Mouse (Mus musculus): ENCODE results near the gene Dhh. TPM values are rescaled to one million over a fixed set of nuclear protein-coding genes. Genes with fewer than 3 reads are reported as not detected.
"Not testable (repeated sequence)": the region's sequence is repeated elsewhere in the genome, so short reads cannot be mapped to it uniquely, and the experiment has no call there.

Gene Dhh
- polyA plus RNA-seq, 1 experiment, result not detected

- H3K9me3 ChIP-seq, result no peaks in the 10 kb centered on the region
- H3K27me3 ChIP-seq (replicated peaks), result no peaks in the 10 kb centered on the region
- peaks cover 23% of the 10 kb centered on the region for H3K36me3 ChIP-seq (replicated peaks; ENCODE audit: low read length)
- no peak for TF ChIP-seq GATA1 (IDR thresholded peaks at IDR 0.05; ENCODE audit: borderline replicate concordance, low read length)
- TF ChIP-seq FLI1 (IDR thresholded peaks at IDR 0.05; ENCODE audit: low read length), result no peak
- H3K4me1 ChIP-seq, result peaks cover 54% of the 10 kb centered on the region
- peak overlapping the region; percentile 59 for H3K4me3 ChIP-seq (replicated peaks)
Observed at GRCm38 (mm10) chr15:98930998-98931397, 32.7 kb upstream of the Dhh start.

- Histone ChIP-seq H3K36me3 (replicated peaks; ENCODE audit: low read length) (peaks cover 23% of the 10 kb centered on the region), H3K4me3 (replicated peaks) (no peak overlapping the region), H3K27me3 (replicated peaks) (no peaks in the 10 kb centered on the region), H3K9me3 (no peaks in the 10 kb centered on the region), H3K4me1 (peaks cover 46% of the 10 kb centered on the region)
- TF ChIP-seq GATA1 (IDR thresholded peaks at IDR 0.05; ENCODE audit: borderline replicate concordance, low read length), result no peak
- no peak for TF ChIP-seq FLI1 (IDR thresholded peaks at IDR 0.05; ENCODE audit: low read length)
Observed at GRCm38 (mm10) chr15:98930017-98930734, 31.8 kb upstream of the Dhh start.

GRCm38 (mm10) chr15:98928598-98929240, 30.4 kb upstream of the Dhh start:
- no peaks in the 10 kb centered on the region for H3K27me3 ChIP-seq (replicated peaks)

GRCm38 (mm10) chr15:98927566-98927965, 29.2 kb upstream of the Dhh start:
- Histone ChIP-seq H3K9me3 (no peaks in the 10 kb centered on the region), H3K36me3 (replicated peaks; ENCODE audit: low read length) (peaks cover 19% of the 10 kb centered on the region), H3K4me3 (replicated peaks) (peak overlapping the region; percentile 82), H3K4me1 (peaks cover 42% of the 10 kb centered on the region), H3K27me3 (replicated peaks) (no peaks in the 10 kb centered on the region)
- TF ChIP-seq GATA1 (IDR thresholded peaks at IDR 0.05; ENCODE audit: borderline replicate concordance, low read length), result no peak
- no peak for TF ChIP-seq FLI1 (IDR thresholded peaks at IDR 0.05; ENCODE audit: low read length)

More at GRCm38 (mm10) chr15:98928598-98929240, 30.4 kb upstream of the Dhh start:
- Histone ChIP-seq H3K36me3 (replicated peaks; ENCODE audit: low read length) (peaks cover 23% of the 10 kb centered on the region), H3K9me3 (no peaks in the 10 kb centered on the region), H3K4me1 (peaks cover 45% of the 10 kb centered on the region), H3K4me3 (replicated peaks) (peak overlapping the region; percentile 70)
- TF ChIP-seq FLI1 (IDR thresholded peaks at IDR 0.05; ENCODE audit: low read length) (no peak), GATA1 (IDR thresholded peaks at IDR 0.05; ENCODE audit: borderline replicate concordance, low read length) (no peak)

GRCm38 (mm10) chr15:98924682-98925081, 26.3 kb upstream of the Dhh start:
- no peaks in the 10 kb centered on the region; the same call in 1 of the 2 replicates for H3K9me3 ChIP-seq
- no peak overlapping the region for H3K4me3 ChIP-seq (replicated peaks)
- peaks cover 30% of the 10 kb centered on the region for H3K4me1 ChIP-seq
- TF ChIP-seq GATA1 (IDR thresholded peaks at IDR 0.05; ENCODE audit: borderline replicate concordance, low read length), result no peak
- TF ChIP-seq FLI1 (IDR thresholded peaks at IDR 0.05; ENCODE audit: low read length), result no peak
- peaks cover 4% of the 10 kb centered on the region for H3K36me3 ChIP-seq (replicated peaks; ENCODE audit: low read length)
- H3K27me3 ChIP-seq (replicated peaks), result no peaks in the 10 kb centered on the region

- Histone ChIP-seq H3K4me3 (replicated peaks) (no peak overlapping the region), H3K4me1 (peaks cover 23% of the 10 kb centered on the region), H3K36me3 (replicated peaks; ENCODE audit: low read length) (peaks cover 3% of the 10 kb centered on the region), H3K27me3 (replicated peaks) (no peaks in the 10 kb centered on the region), H3K9me3 (no peaks in the 10 kb centered on the region; the same call in 1 of the 2 replicates)
- no peak for TF ChIP-seq FLI1 (IDR thresholded peaks at IDR 0.05; ENCODE audit: low read length)
- no peak for TF ChIP-seq GATA1 (IDR thresholded peaks at IDR 0.05; ENCODE audit: borderline replicate concordance, low read length)
Observed at GRCm38 (mm10) chr15:98923031-98923537, 24.7 kb upstream of the Dhh start.

- Histone ChIP-seq H3K4me1 (peaks cover 18% of the 10 kb centered on the region), H3K36me3 (replicated peaks; ENCODE audit: low read length) (peaks cover 3% of the 10 kb centered on the region), H3K27me3 (replicated peaks) (no peaks in the 10 kb centered on the region), H3K9me3 (no peaks in the 10 kb centered on the region; the same call in 1 of the 2 replicates), H3K4me3 (replicated peaks) (no peak overlapping the region)
- TF ChIP-seq FLI1 (IDR thresholded peaks at IDR 0.05; ENCODE audit: low read length) (no peak), GATA1 (IDR thresholded peaks at IDR 0.05; ENCODE audit: borderline replicate concordance, low read length) (no peak)
Observed at GRCm38 (mm10) chr15:98922581-98922980, 24.2 kb upstream of the Dhh start.

GRCm38 (mm10) chr15:98921510-98921909, 23.2 kb upstream of the Dhh start:
- TF ChIP-seq FLI1 (IDR thresholded peaks at IDR 0.05; ENCODE audit: low read length) (no peak), GATA1 (IDR thresholded peaks at IDR 0.05; ENCODE audit: borderline replicate concordance, low read length) (no peak)
- Histone ChIP-seq H3K27me3 (replicated peaks) (no peaks in the 10 kb centered on the region), H3K9me3 (no peaks in the 10 kb centered on the region; the same call in 1 of the 2 replicates), H3K4me3 (replicated peaks) (no peak overlapping the region), H3K4me1 (peaks cover 22% of the 10 kb centered on the region), H3K36me3 (replicated peaks; ENCODE audit: low read length) (peaks cover 3% of the 10 kb centered on the region)

GRCm38 (mm10) chr15:98918499-98918895, 20.2 kb upstream of the Dhh start:
- Histone ChIP-seq H3K36me3 (replicated peaks; ENCODE audit: low read length) (peaks cover 10% of the 10 kb centered on the region), H3K4me3 (replicated peaks) (peak overlapping the region; percentile 100), H3K4me1 (peaks cover 41% of the 10 kb centered on the region)
- not testable (repeated sequence) for H3K27me3 ChIP-seq (replicated peaks); H3K9me3 ChIP-seq

All from megakaryocyte, embryonic 14.5 days (primary cell).